Mouse (Mus musculus): Measurements from ENCODE around the gene C2cd2l. TPM values are rescaled to one million over a fixed set of nuclear protein-coding genes. Genes with fewer than 3 reads are reported as not detected.

C2cd2l gene
- polyA plus RNA-seq, 1 experiment from 2014 or later: 17.1 TPM

DNA sequence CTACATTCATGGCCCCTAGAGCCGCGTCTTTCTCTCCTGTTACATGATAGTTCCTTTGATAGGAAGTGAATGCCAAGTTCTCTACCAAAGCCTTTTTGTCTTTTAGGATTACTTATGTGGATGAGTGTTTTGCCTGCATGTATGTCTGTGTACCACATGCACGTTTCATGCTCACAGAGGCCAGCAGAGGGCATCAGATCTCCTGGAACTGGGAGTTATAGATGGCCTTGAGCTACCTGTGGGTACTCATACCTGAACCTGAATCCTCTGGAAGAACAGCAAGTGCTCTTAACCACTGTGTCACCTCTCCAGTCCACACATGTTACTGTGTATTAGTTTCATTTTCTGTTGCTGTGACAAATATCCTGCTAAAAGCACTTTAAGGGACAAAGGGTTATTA lies 27.6 kb downstream of the C2cd2l start:
- Histone ChIP-seq H3K4me1 (ENCODE audit: control insufficient read depth, insufficient read depth, low read length) (peaks cover 5% of the 10 kb centered on the region; the same call in 1 of the 2 replicates), H3K9me3 (ENCODE audit: control insufficient read depth, low read length) (no peaks in the 10 kb centered on the region), H3K4me3 (ENCODE audit: low read depth, low read length) (no peak overlapping the region), H3K27me3 (ENCODE audit: control insufficient read depth, insufficient read depth, low read length) (0 out of 2 replicates have a peak, but pooled peaks cover 3% of the 10 kb centered on the region), H3K4me2 (ENCODE audit: low read depth) (no peak overlapping the region), H3K36me3 (ENCODE audit: control insufficient read depth, insufficient read depth, low read length) (peaks cover 14% of the 10 kb centered on the region), H3K9ac (ENCODE audit: low read length) (no peak overlapping the region), H3K27ac (ENCODE audit: low read depth, low read length) (no peak overlapping the region)
- 72% methylated on average over 3 of the region's 3 CpGs for WGBS
- DNase-seq (ENCODE audit: low spot score) (peak; percentile 50), ATAC-seq (ENCODE audit: insufficient read depth, low FRiP score, low TSS enrichment) (no peak)

GRCm38 (mm10) chr9:44288959-44289291 lies 31.2 kb downstream of the C2cd2l start:
- Histone ChIP-seq H3K4me1 (ENCODE audit: control insufficient read depth, insufficient read depth, low read length) (peaks cover 10% of the 10 kb centered on the region), H3K4me3 (ENCODE audit: low read depth, low read length) (no peak overlapping the region), H3K36me3 (ENCODE audit: control insufficient read depth, insufficient read depth, low read length) (peaks cover 6% of the 10 kb centered on the region), H3K27ac (ENCODE audit: low read depth, low read length) (no peak overlapping the region), H3K9ac (ENCODE audit: low read length) (no peak overlapping the region), H3K4me2 (ENCODE audit: low read depth) (peak overlapping the region; percentile 97; the same call in 1 of the 2 replicates), H3K9me3 (ENCODE audit: control insufficient read depth, low read length) (no peaks in the 10 kb centered on the region), H3K27me3 (ENCODE audit: control insufficient read depth, insufficient read depth, low read length) (peaks cover 12% of the 10 kb centered on the region; the same call in 1 of the 2 replicates)
- 7% methylated on average over 11 of the region's 11 CpGs for WGBS
- peak; percentile 19 for DNase-seq (ENCODE audit: low spot score)
- no peak for ATAC-seq (ENCODE audit: insufficient read depth, low FRiP score, low TSS enrichment)

DNA sequence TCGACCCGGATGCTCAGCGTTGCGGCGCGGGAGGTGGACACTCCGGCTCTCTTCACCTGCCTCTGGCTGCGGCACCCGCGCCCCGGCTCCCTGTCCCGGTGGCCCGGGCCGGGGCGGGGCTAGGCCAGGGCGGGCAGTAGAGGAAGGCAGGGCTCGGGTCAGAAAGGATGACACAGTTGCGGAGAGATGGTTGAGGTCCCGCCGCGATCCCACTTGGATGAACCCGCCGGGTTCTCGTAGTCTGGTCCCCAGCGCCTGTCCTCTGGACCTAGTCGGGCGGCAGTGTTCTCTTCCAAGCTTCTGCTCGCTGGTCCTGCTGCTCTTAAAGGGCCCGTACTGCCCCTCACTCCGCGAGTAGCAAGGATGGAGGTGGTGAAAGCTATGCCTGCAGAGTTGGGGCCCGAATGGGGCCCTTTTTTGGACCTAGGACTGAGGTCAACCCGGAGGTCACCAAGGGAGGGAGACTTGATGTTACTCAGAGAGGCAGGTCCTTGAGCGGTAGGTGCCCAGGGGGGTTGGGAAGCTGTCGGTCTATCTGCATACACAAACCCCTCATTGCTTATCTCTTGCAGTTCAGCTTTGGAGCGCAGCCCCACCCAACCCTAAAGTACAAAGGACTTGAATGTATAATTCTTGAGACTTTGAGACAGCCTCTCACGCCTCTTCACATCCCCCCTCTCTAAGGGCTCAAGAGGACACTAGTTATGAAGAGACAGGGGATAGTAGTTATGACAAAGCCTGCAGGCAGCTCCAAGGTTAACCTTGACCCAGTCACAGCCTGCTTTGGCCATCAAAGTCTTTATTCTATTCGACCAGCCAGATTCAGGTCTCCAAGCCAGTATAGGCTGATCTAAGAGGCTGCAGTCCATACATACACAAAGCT lies 31.8 kb downstream of the C2cd2l start, which contains the start of gene Abcg4:
Abcg4 (minus strand) TSS at position 540 of the 883 bp plus-strand sequence.
- peak within 1 kb of the TSS; percentile 53 for H3K27ac ChIP-seq (ENCODE audit: low read depth, low read length)
- peaks cover 12% of the 10 kb centered on the region; the same call in 1 of the 2 replicates for H3K27me3 ChIP-seq (ENCODE audit: control insufficient read depth, insufficient read depth, low read length)
- H3K4me1 ChIP-seq (ENCODE audit: control insufficient read depth, insufficient read depth, low read length): peaks cover 10% of the 10 kb centered on the region
- H3K4me3 ChIP-seq (ENCODE audit: low read depth, low read length): peak within 1 kb of the TSS; percentile 74
- ATAC-seq (ENCODE audit: insufficient read depth, low FRiP score, low TSS enrichment) (peak; percentile 60), DNase-seq (ENCODE audit: low spot score) (no peak)
- H3K36me3 ChIP-seq (ENCODE audit: control insufficient read depth, insufficient read depth, low read length): peaks cover 6% of the 10 kb centered on the region
- peak within 1 kb of the TSS; percentile 97 for H3K4me2 ChIP-seq (ENCODE audit: low read depth)
- 2% methylated on average over 38 of the region's 38 CpGs for WGBS
- H3K9ac ChIP-seq (ENCODE audit: low read length): peak within 1 kb of the TSS; percentile 81
- no peaks in the 10 kb centered on the region for H3K9me3 ChIP-seq (ENCODE audit: control insufficient read depth, low read length)

- H3K27me3 ChIP-seq (ENCODE audit: control insufficient read depth, insufficient read depth, low read length): peaks cover 12% of the 10 kb centered on the region; the same call in 1 of the 2 replicates
- H3K36me3 ChIP-seq (ENCODE audit: control insufficient read depth, insufficient read depth, low read length): peaks cover 3% of the 10 kb centered on the region
- peaks cover 10% of the 10 kb centered on the region for H3K4me1 ChIP-seq (ENCODE audit: control insufficient read depth, insufficient read depth, low read length)
- peak overlapping the region; percentile 74 for H3K4me3 ChIP-seq (ENCODE audit: low read depth, low read length)
- no peaks in the 10 kb centered on the region for H3K9me3 ChIP-seq (ENCODE audit: control insufficient read depth, low read length)
- peak overlapping the region; percentile 53 for H3K27ac ChIP-seq (ENCODE audit: low read depth, low read length)
- peak; percentile 45 for ATAC-seq (ENCODE audit: insufficient read depth, low FRiP score, low TSS enrichment)
- peak overlapping the region; percentile 81 for H3K9ac ChIP-seq (ENCODE audit: low read length)
- peak; percentile 62 for DNase-seq (ENCODE audit: low spot score)
- WGBS: under 1% methylated on average over 45 of the region's 47 CpGs
- peak overlapping the region; percentile 97 for H3K4me2 ChIP-seq (ENCODE audit: low read depth)
These were observed 32.5 kb downstream of the C2cd2l start for GRCm38 (mm10) chr9:44287401-44288075.

GRCm38 (mm10) chr9:44287003-44287400 lies 33.1 kb downstream of the C2cd2l start:
- ATAC-seq (ENCODE audit: insufficient read depth, low FRiP score, low TSS enrichment) (0 out of 2 replicates have a peak, but pooled peaks have one; percentile 18), DNase-seq (ENCODE audit: low spot score) (no peak)
- Histone ChIP-seq H3K9me3 (ENCODE audit: control insufficient read depth, low read length) (no peaks in the 10 kb centered on the region), H3K4me2 (ENCODE audit: low read depth) (peak overlapping the region; percentile 97), H3K9ac (ENCODE audit: low read length) (peak overlapping the region; percentile 81), H3K27ac (ENCODE audit: low read depth, low read length) (no peak overlapping the region), H3K4me1 (ENCODE audit: control insufficient read depth, insufficient read depth, low read length) (peaks cover 10% of the 10 kb centered on the region), H3K4me3 (ENCODE audit: low read depth, low read length) (peak overlapping the region; percentile 74), H3K27me3 (ENCODE audit: control insufficient read depth, insufficient read depth, low read length) (peaks cover 12% of the 10 kb centered on the region; the same call in 1 of the 2 replicates), H3K36me3 (ENCODE audit: control insufficient read depth, insufficient read depth, low read length) (peaks cover 3% of the 10 kb centered on the region)
- 2% methylated on average over 11 of the region's 11 CpGs for WGBS

- Histone ChIP-seq H3K9me3 (ENCODE audit: control insufficient read depth, low read length) (no peaks in the 10 kb centered on the region), H3K4me2 (ENCODE audit: low read depth) (peak overlapping the region; percentile 97; the same call in 1 of the 2 replicates), H3K9ac (ENCODE audit: low read length) (no peak overlapping the region), H3K27ac (ENCODE audit: low read depth, low read length) (no peak overlapping the region), H3K27me3 (ENCODE audit: control insufficient read depth, insufficient read depth, low read length) (peaks cover 12% of the 10 kb centered on the region; the same call in 1 of the 2 replicates), H3K36me3 (ENCODE audit: control insufficient read depth, insufficient read depth, low read length) (peaks cover 3% of the 10 kb centered on the region), H3K4me1 (ENCODE audit: control insufficient read depth, insufficient read depth, low read length) (peaks cover 10% of the 10 kb centered on the region), H3K4me3 (ENCODE audit: low read depth, low read length) (peak overlapping the region; percentile 74; the same call in 1 of the 2 replicates)
- 17% methylated on average over 6 of the region's 6 CpGs for WGBS
- DNase-seq (ENCODE audit: low spot score) (no peak), ATAC-seq (ENCODE audit: insufficient read depth, low FRiP score, low TSS enrichment) (no peak)
These were observed 33.7 kb downstream of the C2cd2l start for GRCm38 (mm10) chr9:44286256-44286850.

DNA sequence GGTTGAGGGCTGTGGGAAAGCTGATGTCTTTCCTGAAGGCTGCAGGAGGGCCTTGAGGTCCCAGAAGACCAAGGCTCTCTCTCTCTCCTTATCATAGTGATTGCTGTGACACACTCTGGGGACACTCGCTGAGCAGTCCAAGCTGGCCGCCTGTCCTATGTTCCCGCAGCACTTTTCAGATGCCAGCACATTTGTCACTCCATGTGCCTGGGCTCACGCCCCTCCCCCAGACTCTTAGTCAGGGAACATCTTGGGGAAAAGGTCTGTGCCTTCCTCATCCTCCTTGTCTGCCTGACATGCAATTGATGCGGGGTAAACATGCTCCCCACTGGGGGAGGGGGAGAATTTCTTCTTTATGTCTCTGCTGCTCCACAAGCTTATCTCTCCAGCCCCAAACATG lies 36.9 kb downstream of the C2cd2l start:
- ATAC-seq (ENCODE audit: insufficient read depth, low FRiP score, low TSS enrichment): no peak
- Histone ChIP-seq H3K9me3 (ENCODE audit: control insufficient read depth, low read length) (no peaks in the 10 kb centered on the region), H3K4me2 (ENCODE audit: low read depth) (no peak overlapping the region), H3K27ac (ENCODE audit: low read depth, low read length) (no peak overlapping the region), H3K9ac (ENCODE audit: low read length) (no peak overlapping the region), H3K27me3 (ENCODE audit: control insufficient read depth, insufficient read depth, low read length) (peaks cover 12% of the 10 kb centered on the region; the same call in 1 of the 2 replicates), H3K36me3 (ENCODE audit: control insufficient read depth, insufficient read depth, low read length) (no peaks in the 10 kb centered on the region), H3K4me3 (ENCODE audit: low read depth, low read length) (no peak overlapping the region), H3K4me1 (ENCODE audit: control insufficient read depth, insufficient read depth, low read length) (peaks cover 6% of the 10 kb centered on the region)
- 66% methylated on average over 5 of the region's 5 CpGs for WGBS
- DNase-seq (ENCODE audit: low spot score): no peak

GRCm38 (mm10) chr9:44269973-44270372 lies 50.1 kb downstream of the C2cd2l start:
- H3K4me2 ChIP-seq (ENCODE audit: low read depth): no peak overlapping the region
- no peaks in the 10 kb centered on the region; the same call in 1 of the 2 replicates for H3K4me1 ChIP-seq (ENCODE audit: control insufficient read depth, insufficient read depth, low read length)
- WGBS: 94% methylated on average over 4 of the region's 4 CpGs
- DNase-seq (ENCODE audit: low spot score) (no peak), ATAC-seq (ENCODE audit: insufficient read depth, low FRiP score, low TSS enrichment) (no peak)
- no peaks in the 10 kb centered on the region for H3K27me3 ChIP-seq (ENCODE audit: control insufficient read depth, insufficient read depth, low read length)
- no peak overlapping the region for H3K4me3 ChIP-seq (ENCODE audit: low read depth, low read length)
- no peaks in the 10 kb centered on the region for H3K9me3 ChIP-seq (ENCODE audit: control insufficient read depth, low read length)
- no peak overlapping the region for H3K27ac ChIP-seq (ENCODE audit: low read depth, low read length)
- H3K36me3 ChIP-seq (ENCODE audit: control insufficient read depth, insufficient read depth, low read length): no peaks in the 10 kb centered on the region
- no peak overlapping the region for H3K9ac ChIP-seq (ENCODE audit: low read length)
